Mouse (Mus musculus) hindbrain, embryonic 11.5 days (tissue): ENCODE data around the gene Rapgef5. TPM values are rescaled to one million over a fixed set of nuclear protein-coding genes. Genes with fewer than 3 reads are reported as not detected.

ENCODE experiments used
- ATAC-seq: fragments of 200-750 bp; cut with Nextera tagmentation; 2 replicates; pipeline ENCODE4 v1.8.0; 2017; ENCODE audit warnings: mild to moderate bottlenecking, moderate TSS enrichment, moderate library complexity; ENCODE audit not compliant: low FRiP score
- DNase-seq: peaks from one replicate; pipeline ENCODE4 v3.0.0-alpha.2; 2015; ENCODE audit warnings: low spot score
- H3K27ac ChIP-seq: fragments of 300-500 bp; sonication (generic); 2 replicates; pipeline ENCODE4 v1.5.1; 2014; ENCODE audit warnings: mild to moderate bottlenecking, low read depth, low read length
- H3K27me3 ChIP-seq: fragments of 300-500 bp; sonication (generic); 2 replicates; pipeline ENCODE4 v1.6.1; 2014; ENCODE audit warnings: mild to moderate bottlenecking, low read length, moderate library complexity, mixed read lengths; ENCODE audit not compliant: control insufficient read depth, insufficient read depth
- H3K36me3 ChIP-seq: fragments of 300-500 bp; sonication (generic); 2 replicates; pipeline ENCODE4 v1.6.1; 2014; ENCODE audit warnings: mild to moderate bottlenecking, low read length, moderate library complexity, mixed read lengths; ENCODE audit not compliant: control insufficient read depth, insufficient read depth
- H3K4me1 ChIP-seq: fragments of 300-500 bp; sonication (generic); replicated peaks from 2 replicates; pipeline ENCODE4 v1.6.1; 2014; ENCODE audit warnings: low read length, mixed read lengths; ENCODE audit not compliant: control insufficient read depth, insufficient read depth
- H3K4me2 ChIP-seq: fragments of 300-500 bp; sonication (generic); replicated peaks from 2 replicates; pipeline ENCODE4 v1.6.1; 2014; ENCODE audit warnings: mild to moderate bottlenecking, low read depth, low read length
- H3K4me3 ChIP-seq: fragments of 300-500 bp; sonication (generic); 2 replicates; pipeline ENCODE4 v1.5.1; 2014; ENCODE audit warnings: low read depth, low read length
- H3K9ac ChIP-seq: fragments of 300-500 bp; sonication (generic); 2 replicates; pipeline ENCODE4 v1.6.1; 2014; ENCODE audit warnings: low read depth, low read length
- H3K9me3 ChIP-seq: fragments of 300-500 bp; sonication (generic); 2 replicates; pipeline ENCODE4 v1.6.1; 2016; ENCODE audit warnings: low read length; ENCODE audit not compliant: control insufficient read depth
- WGBS: fragments of 180-500 bp; shearing (Covaris S2); extraction: QIAGEN DNeasy Blood & Tissue Kit; methylation state at CpG from one replicate; pipeline ENCODE4 v1.1.7; 2014; 5-methylcytosine and 5-hydroxymethylcytosine counted together
- polyA plus RNA-seq: library from polyadenylated mRNA; unstranded; fragments of >200 nt; fragmentation: Nextera tagmentation; extraction: Ambion mirVana; gene quantifications from 2 replicates; pipeline ENCODE4 v1.2.1, GENCODE M21; 2014

Rapgef5 gene
- polyA plus RNA-seq, 1 experiment from 2014 or later: 23.8 TPM

- no peak for DNase-seq
- H3K27ac ChIP-seq: no peak overlapping the region
- no peak overlapping the region for H3K9ac ChIP-seq
- H3K27me3 ChIP-seq: no peaks in the 10 kb centered on the region
- no peak for ATAC-seq
- H3K9me3 ChIP-seq: no peaks in the 10 kb centered on the region
- no peaks in the 10 kb centered on the region for H3K36me3 ChIP-seq
- no peaks in the 10 kb centered on the region for H3K4me1 ChIP-seq
- no peak overlapping the region for H3K4me3 ChIP-seq
- 87% methylated on average over 6 of the region's 6 CpGs for WGBS
- H3K4me2 ChIP-seq: no peak overlapping the region
These were observed 145.6 kb downstream of the Rapgef5 start for GRCm38 (mm10) chr12:117661871-117662270.

GRCm38 (mm10) chr12:117663637-117664036 is 147.4 kb downstream of the Rapgef5 start:
- Histone ChIP-seq H3K36me3 (no peaks in the 10 kb centered on the region), H3K4me1 (no peaks in the 10 kb centered on the region), H3K4me3 (no peak overlapping the region), H3K9me3 (no peaks in the 10 kb centered on the region), H3K9ac (no peak overlapping the region), H3K27me3 (no peaks in the 10 kb centered on the region), H3K4me2 (no peak overlapping the region), H3K27ac (no peak overlapping the region)
- ATAC-seq: no peak
- 65% methylated on average over 5 of the region's 5 CpGs for WGBS
- DNase-seq: no peak

GRCm38 (mm10) chr12:117664644-117665043 is 148.4 kb downstream of the Rapgef5 start:
- WGBS: 76% methylated on average over 5 of the region's 5 CpGs

GRCm38 (mm10) chr12:117666391-117666790 is 150.1 kb downstream of the Rapgef5 start:
- 96% methylated on average over 3 of the region's 3 CpGs for whole genome bisulfite sequencing
- Histone ChIP-seq H3K4me1 (no peaks in the 10 kb centered on the region), H3K4me3 (no peak overlapping the region), H3K27me3 (no peaks in the 10 kb centered on the region), H3K4me2 (no peak overlapping the region), H3K9me3 (no peaks in the 10 kb centered on the region), H3K9ac (no peak overlapping the region), H3K36me3 (no peaks in the 10 kb centered on the region), H3K27ac (no peak overlapping the region)
- DNase-seq (no peak), ATAC-seq (no peak)

More at GRCm38 (mm10) chr12:117664644-117665043, 148.4 kb downstream of the Rapgef5 start:
- Histone ChIP-seq H3K4me2 (no peak overlapping the region), H3K36me3 (no peaks in the 10 kb centered on the region), H3K9me3 (no peaks in the 10 kb centered on the region), H3K4me3 (no peak overlapping the region), H3K4me1 (no peaks in the 10 kb centered on the region), H3K9ac (no peak overlapping the region), H3K27me3 (no peaks in the 10 kb centered on the region), H3K27ac (no peak overlapping the region)
- ATAC-seq (no peak), DNase-seq (no peak)

GRCm38 (mm10) chr12:117669610-117670400 is 153.5 kb downstream of the Rapgef5 start:
- H3K36me3 ChIP-seq: no peaks in the 10 kb centered on the region
- DNase-seq: no peak
- no peaks in the 10 kb centered on the region for H3K4me1 ChIP-seq
- H3K4me2 ChIP-seq: no peak overlapping the region
- ATAC-seq: no peak
- no peak overlapping the region for H3K27ac ChIP-seq
- 85% methylated on average over 10 of the region's 10 CpGs for WGBS
- H3K9me3 ChIP-seq: no peaks in the 10 kb centered on the region
- H3K4me3 ChIP-seq: no peak overlapping the region
- no peak overlapping the region for H3K9ac ChIP-seq
- H3K27me3 ChIP-seq: no peaks in the 10 kb centered on the region

GRCm38 (mm10) chr12:117673188-117673587 is 156.9 kb downstream of the Rapgef5 start:
- no peaks in the 10 kb centered on the region for H3K27me3 ChIP-seq
- no peak overlapping the region for H3K9ac ChIP-seq
- H3K27ac ChIP-seq: no peak overlapping the region
- ATAC-seq (no peak), DNase-seq (no peak)
- H3K9me3 ChIP-seq: no peaks in the 10 kb centered on the region
- WGBS: 80% methylated on average over 2 of the region's 2 CpGs
- H3K4me3 ChIP-seq: no peak overlapping the region
- no peak overlapping the region for H3K4me2 ChIP-seq
- H3K4me1 ChIP-seq: no peaks in the 10 kb centered on the region
- no peaks in the 10 kb centered on the region for H3K36me3 ChIP-seq

GRCm38 (mm10) chr12:117674511-117674910 is 158.2 kb downstream of the Rapgef5 start:
- WGBS: 83% methylated on average over 2 of the region's 2 CpGs
- ATAC-seq: no peak

GRCm38 (mm10) chr12:117676265-117676664 is 160.0 kb downstream of the Rapgef5 start:
- 85% methylated on average over 4 of the region's 4 CpGs for WGBS
- Histone ChIP-seq H3K9ac (no peak overlapping the region), H3K4me1 (no peaks in the 10 kb centered on the region)

More at GRCm38 (mm10) chr12:117674511-117674910, 158.2 kb downstream of the Rapgef5 start:
- Histone ChIP-seq H3K9me3 (no peaks in the 10 kb centered on the region), H3K4me1 (no peaks in the 10 kb centered on the region), H3K4me3 (no peak overlapping the region), H3K4me2 (no peak overlapping the region), H3K27me3 (no peaks in the 10 kb centered on the region), H3K27ac (no peak overlapping the region), H3K9ac (no peak overlapping the region), H3K36me3 (no peaks in the 10 kb centered on the region)
- no peak for DNase-seq

GRCm38 (mm10) chr12:117678916-117679315 is 162.6 kb downstream of the Rapgef5 start:
- ATAC-seq: no peak
- Histone ChIP-seq H3K4me2 (no peak overlapping the region), H3K27ac (no peak overlapping the region), H3K27me3 (no peaks in the 10 kb centered on the region), H3K9ac (no peak overlapping the region), H3K4me1 (no peaks in the 10 kb centered on the region; the same call in 1 of the 2 replicates), H3K4me3 (no peak overlapping the region), H3K36me3 (no peaks in the 10 kb centered on the region), H3K9me3 (no peaks in the 10 kb centered on the region)
- WGBS: 79% methylated on average over 3 of the region's 3 CpGs
- DNase-seq: no peak

More at GRCm38 (mm10) chr12:117676265-117676664, 160.0 kb downstream of the Rapgef5 start:
- no peaks in the 10 kb centered on the region for H3K27me3 ChIP-seq
- H3K36me3 ChIP-seq: no peaks in the 10 kb centered on the region
- no peak overlapping the region for H3K27ac ChIP-seq
- no peak overlapping the region for H3K4me2 ChIP-seq
- ATAC-seq: no peak
- H3K9me3 ChIP-seq: no peaks in the 10 kb centered on the region
- no peak for DNase-seq
- H3K4me3 ChIP-seq: no peak overlapping the region
